Mouse (Mus musculus) neural tube, embryonic 15.5 days (tissue): ENCODE measurements around the gene Prrg2. TPM values are rescaled to one million over a fixed set of nuclear protein-coding genes. Genes with fewer than 3 reads are reported as not detected.
"Not testable (repeated sequence)": the region's sequence is repeated elsewhere in the genome, so short reads cannot be mapped to it uniquely, and the experiment has no call there.

Source experiments
- ATAC-seq: fragments of 200-750 bp; cut with Nextera tagmentation; 2 replicates; pipeline ENCODE4 v1.8.0; 2017; ENCODE audit warnings: mild to moderate bottlenecking, moderate TSS enrichment, moderate library complexity; ENCODE audit not compliant: low FRiP score
- H3K27ac ChIP-seq: fragments of 300-500 bp; sonication (generic); replicated peaks from 2 replicates; pipeline ENCODE4 v1.5.1; 2015; ENCODE audit warnings: mild to moderate bottlenecking, inconsistent platforms
- H3K27me3 ChIP-seq: fragments of 300-500 bp; sonication (generic); replicated peaks from 2 replicates; pipeline ENCODE4 v1.6.1; 2015; ENCODE audit warnings: inconsistent platforms
- H3K36me3 ChIP-seq: fragments of 300-500 bp; sonication (generic); 2 replicates; pipeline ENCODE4 v1.6.1; 2015; ENCODE audit warnings: inconsistent platforms
- H3K4me1 ChIP-seq: fragments of 300-500 bp; sonication (generic); 2 replicates; pipeline ENCODE4 v1.6.1; 2015; ENCODE audit warnings: inconsistent platforms
- H3K4me2 ChIP-seq: fragments of 300-500 bp; sonication (generic); 2 replicates; pipeline ENCODE4 v1.6.1; 2015; ENCODE audit warnings: inconsistent platforms, mild to moderate bottlenecking, moderate library complexity
- H3K4me3 ChIP-seq: fragments of 300-500 bp; sonication (generic); replicated peaks from 2 replicates; pipeline ENCODE4 v1.5.1; 2015; ENCODE audit warnings: mild to moderate bottlenecking, inconsistent platforms
- H3K9ac ChIP-seq: fragments of 300-500 bp; sonication (generic); replicated peaks from 2 replicates; pipeline ENCODE4 v1.6.1; 2015; ENCODE audit warnings: mild to moderate bottlenecking, inconsistent platforms
- H3K9me3 ChIP-seq: fragments of 300-500 bp; sonication (generic); replicated peaks from 2 replicates; pipeline ENCODE4 v1.6.1; 2016; ENCODE audit warnings: inconsistent platforms
- WGBS: fragments of 180-500 bp; shearing (Covaris S2); methylation state at CpG from one replicate; pipeline ENCODE4 v1.1.7; 2015; ENCODE audit warnings: mixed read lengths; 5-methylcytosine and 5-hydroxymethylcytosine counted together
- polyA plus RNA-seq: library from polyadenylated mRNA; unstranded; fragments of >200 nt; fragmentation: Nextera tagmentation; extraction: Ambion mirVana; gene quantifications from 2 replicates; pipeline ENCODE4 v1.2.1, GENCODE M21; 2015

The Prrg2 gene
- polyA plus RNA-seq, 1 experiment from 2014 or later: 16.5 TPM

- WGBS: 87% methylated on average over 8 of the region's 8 CpGs
- Histone ChIP-seq H3K4me2 (no peak overlapping the region), H3K27ac (no peak overlapping the region), H3K4me1 (no peaks in the 10 kb centered on the region), H3K9me3 (no peaks in the 10 kb centered on the region), H3K9ac (no peak overlapping the region), H3K4me3 (no peak overlapping the region), H3K27me3 (no peaks in the 10 kb centered on the region), H3K36me3 (no peaks in the 10 kb centered on the region)
- ATAC-seq: no peak
Observed at GRCm38 (mm10) chr7:45098541-45099240, 36.2 kb upstream of the Prrg2 start.

- Histone ChIP-seq H3K4me3 (no peak overlapping the region), H3K9me3 (no peaks in the 10 kb centered on the region), H3K27me3 (no peaks in the 10 kb centered on the region), H3K9ac (no peak overlapping the region), H3K36me3 (no peaks in the 10 kb centered on the region), H3K4me2 (no peak overlapping the region), H3K27ac (no peak overlapping the region), H3K4me1 (peaks cover 4% of the 10 kb centered on the region; the same call in 1 of the 2 replicates)
- ATAC-seq: no peak
- WGBS: 76% methylated on average over 6 of the region's 6 CpGs
Observed at GRCm38 (mm10) chr7:45097479-45097878, 35.0 kb upstream of the Prrg2 start.

- not testable (repeated sequence) for H3K27me3 ChIP-seq, ATAC-seq, H3K9me3 ChIP-seq, H3K36me3 ChIP-seq, H3K4me3 ChIP-seq, H3K9ac ChIP-seq, H3K4me2 ChIP-seq, H3K27ac ChIP-seq
- 94% methylated on average over 14 of the region's 14 CpGs for WGBS
- peaks cover 17% of the 10 kb centered on the region for H3K4me1 ChIP-seq
Observed at GRCm38 (mm10) chr7:45095965-45096364, 33.5 kb upstream of the Prrg2 start.

- Histone ChIP-seq H3K36me3 (no peaks in the 10 kb centered on the region), H3K4me3 (no peak overlapping the region), H3K9ac (no peak overlapping the region), H3K9me3 (no peaks in the 10 kb centered on the region), H3K4me2 (no peak overlapping the region), H3K27me3 (no peaks in the 10 kb centered on the region), H3K4me1 (peaks cover 18% of the 10 kb centered on the region), H3K27ac (no peak overlapping the region)
- WGBS: 81% methylated on average over 6 of the region's 6 CpGs
- ATAC-seq: no peak
Observed at GRCm38 (mm10) chr7:45095367-45095766, 32.9 kb upstream of the Prrg2 start.

GRCm38 (mm10) chr7:45094121-45094520 is 31.6 kb upstream of the Prrg2 start:
- Histone ChIP-seq H3K9me3 (no peaks in the 10 kb centered on the region), H3K9ac (no peak overlapping the region), H3K4me2 (no peak overlapping the region), H3K36me3 (no peaks in the 10 kb centered on the region), H3K4me1 (peaks cover 18% of the 10 kb centered on the region), H3K27ac (no peak overlapping the region), H3K27me3 (no peaks in the 10 kb centered on the region), H3K4me3 (no peak overlapping the region)
- ATAC-seq: no peak
- WGBS: 11% methylated on average over 7 of the region's 7 CpGs

GRCm38 (mm10) chr7:45093516-45093905 is 31.0 kb upstream of the Prrg2 start:
- Histone ChIP-seq H3K27me3 (no peaks in the 10 kb centered on the region), H3K4me3 (no peak overlapping the region), H3K4me1 (peaks cover 18% of the 10 kb centered on the region), H3K9me3 (no peaks in the 10 kb centered on the region), H3K4me2 (no peak overlapping the region), H3K9ac (no peak overlapping the region), H3K36me3 (no peaks in the 10 kb centered on the region), H3K27ac (no peak overlapping the region)
- ATAC-seq: no peak
- 33% methylated on average over 18 of the region's 18 CpGs for WGBS

GRCm38 (mm10) chr7:45092828-45093515 is 30.5 kb upstream of the Prrg2 start:
- 61% methylated on average over 12 of the region's 12 CpGs for WGBS
- no peak overlapping the region for H3K27ac ChIP-seq
- no peak overlapping the region for H3K9ac ChIP-seq
- H3K9me3 ChIP-seq: no peaks in the 10 kb centered on the region
- no peaks in the 10 kb centered on the region for H3K27me3 ChIP-seq
- peaks cover 18% of the 10 kb centered on the region for H3K4me1 ChIP-seq
- no peak overlapping the region for H3K4me3 ChIP-seq
- H3K36me3 ChIP-seq: no peaks in the 10 kb centered on the region
- H3K4me2 ChIP-seq: no peak overlapping the region
- ATAC-seq: no peak

GRCm38 (mm10) chr7:45092048-45092447 is 29.6 kb upstream of the Prrg2 start, which contains the start of gene Rcn3:
Rcn3 (minus strand) TSS chr7:45092221.
- Histone ChIP-seq H3K36me3 (no peaks in the 10 kb centered on the region), H3K27me3 (no peaks in the 10 kb centered on the region), H3K4me2 (peak within 1 kb of the TSS; percentile 64), H3K9me3 (no peaks in the 10 kb centered on the region), H3K27ac (peak within 1 kb of the TSS; percentile 18; the same call in 1 of the 2 replicates), H3K4me1 (peaks cover 18% of the 10 kb centered on the region), H3K4me3 (peak within 1 kb of the TSS; percentile 41), H3K9ac (peak within 1 kb of the TSS; percentile 49)
- under 1% methylated on average over 16 of the region's 16 CpGs for WGBS
- ATAC-seq: peak; percentile 93

GRCm38 (mm10) chr7:45091001-45091990 is 28.8 kb upstream of the Prrg2 start:
- H3K4me1 ChIP-seq: peaks cover 18% of the 10 kb centered on the region
- H3K36me3 ChIP-seq: no peaks in the 10 kb centered on the region
- no peaks in the 10 kb centered on the region for H3K27me3 ChIP-seq
- H3K4me3 ChIP-seq: peak overlapping the region; percentile 41
- H3K27ac ChIP-seq: peak overlapping the region; percentile 18; the same call in 1 of the 2 replicates
- H3K9ac ChIP-seq: peak overlapping the region; percentile 49
- H3K4me2 ChIP-seq: peak overlapping the region; percentile 64
- H3K9me3 ChIP-seq: no peaks in the 10 kb centered on the region
- peak; percentile 62 for ATAC-seq
- WGBS: 19% methylated on average over 35 of the region's 35 CpGs

- Histone ChIP-seq H3K27ac (no peak overlapping the region), H3K4me1 (peaks cover 18% of the 10 kb centered on the region), H3K9ac (no peak overlapping the region), H3K9me3 (no peaks in the 10 kb centered on the region), H3K27me3 (no peaks in the 10 kb centered on the region), H3K4me2 (peak overlapping the region; percentile 64), H3K36me3 (no peaks in the 10 kb centered on the region), H3K4me3 (peak overlapping the region; percentile 41; the same call in 1 of the 2 replicates)
- 83% methylated on average over 13 of the region's 13 CpGs for WGBS
- no peak for ATAC-seq
Observed at GRCm38 (mm10) chr7:45090251-45090977, 27.9 kb upstream of the Prrg2 start.

- Histone ChIP-seq H3K27ac (no peak overlapping the region), H3K9me3 (no peaks in the 10 kb centered on the region), H3K36me3 (no peaks in the 10 kb centered on the region), H3K4me2 (no peak overlapping the region), H3K4me3 (no peak overlapping the region), H3K4me1 (peaks cover 18% of the 10 kb centered on the region), H3K9ac (no peak overlapping the region), H3K27me3 (no peaks in the 10 kb centered on the region)
- WGBS: 94% methylated on average over 17 of the region's 17 CpGs
- ATAC-seq: no peak
Observed at GRCm38 (mm10) chr7:45088597-45088996, 26.1 kb upstream of the Prrg2 start.
